Mouse (Mus musculus) heart, embryonic 13.5 days (tissue): Measurements from ENCODE around the gene Rab3c. TPM values are rescaled to one million over a fixed set of nuclear protein-coding genes. Genes with fewer than 3 reads are reported as not detected.
A peak's percentile ranks its signal among the peaks of the same experiment; 100 is the strongest.

Experiments used
- ATAC-seq: fragments of 200-750 bp; cut with Nextera tagmentation; 2 replicates; pipeline ENCODE4 v1.8.0; 2017; ENCODE audit warnings: moderate TSS enrichment; ENCODE audit not compliant: insufficient number of reproducible peaks, low FRiP score, low TSS enrichment; ENCODE audit errors: extremely low read depth
- H3K27ac ChIP-seq: fragments of 300-500 bp; sonication (generic); replicated peaks from 2 replicates; pipeline ENCODE4 v1.5.1; 2015; ENCODE audit warnings: moderate library complexity, mild to moderate bottlenecking, inconsistent platforms
- H3K27me3 ChIP-seq: fragments of 300-500 bp; sonication (generic); replicated peaks from 2 replicates; pipeline ENCODE4 v1.6.1; 2015; ENCODE audit warnings: mild to moderate bottlenecking, inconsistent platforms
- H3K36me3 ChIP-seq: fragments of 300-500 bp; sonication (generic); 2 replicates; pipeline ENCODE4 v1.6.1; 2015; ENCODE audit warnings: mild to moderate bottlenecking, inconsistent platforms
- H3K4me1 ChIP-seq: fragments of 300-500 bp; sonication (generic); 2 replicates; pipeline ENCODE4 v1.6.1; 2015; ENCODE audit warnings: inconsistent platforms
- H3K4me2 ChIP-seq: fragments of 300-500 bp; sonication (generic); 2 replicates; pipeline ENCODE4 v1.6.1; 2015; ENCODE audit warnings: inconsistent platforms, mild to moderate bottlenecking, moderate library complexity
- H3K4me3 ChIP-seq: fragments of 300-500 bp; sonication (generic); 2 replicates; pipeline ENCODE4 v1.5.1; 2015; ENCODE audit warnings: moderate library complexity, mild to moderate bottlenecking, inconsistent platforms
- H3K9ac ChIP-seq: fragments of 300-500 bp; sonication (generic); 2 replicates; pipeline ENCODE4 v1.6.1; 2015; ENCODE audit warnings: inconsistent platforms, mild to moderate bottlenecking, moderate library complexity
- H3K9me3 ChIP-seq: fragments of 300-500 bp; sonication (generic); 2 replicates; pipeline ENCODE4 v1.6.1; 2016; ENCODE audit warnings: inconsistent platforms
- WGBS: fragments of 180-500 bp; shearing (Covaris S2); methylation state at CpG from one replicate; pipeline ENCODE4 v1.1.7; 2015; ENCODE audit warnings: mixed read lengths; 5-methylcytosine and 5-hydroxymethylcytosine counted together
- polyA plus RNA-seq: library from polyadenylated mRNA; unstranded; fragments of >200 nt; fragmentation: Nextera tagmentation; extraction: Ambion mirVana; gene quantifications from 2 replicates; pipeline ENCODE4 v1.2.1, GENCODE M21; 2015

Gene Rab3c
- polyA plus RNA-seq, 1 experiment from 2014 or later = 0.41 TPM

DNA sequence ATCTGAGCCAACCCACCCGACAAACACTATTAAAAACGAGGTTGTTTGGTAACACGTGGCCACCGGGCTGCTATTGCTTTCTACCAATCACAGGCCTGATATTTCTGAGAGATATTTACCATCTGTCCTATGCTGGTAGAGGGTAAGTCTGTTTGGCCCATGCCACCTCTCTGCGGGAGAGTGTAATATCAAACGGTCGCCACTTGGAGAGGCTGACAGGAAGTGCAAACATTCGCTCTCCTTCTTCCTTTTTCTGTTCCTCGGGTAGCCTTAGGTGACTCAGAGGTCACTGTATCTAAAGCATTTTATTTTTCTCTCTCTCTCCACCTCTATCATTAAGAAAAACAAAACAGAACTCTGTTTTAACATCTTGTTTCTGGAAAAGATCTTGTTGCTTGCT lies 241.6 kb downstream of the Rab3c start:
- Histone ChIP-seq H3K27ac (no peak overlapping the region), H3K9me3 (no peaks in the 10 kb centered on the region), H3K36me3 (no peaks in the 10 kb centered on the region), H3K4me2 (no peak overlapping the region), H3K4me3 (no peak overlapping the region), H3K4me1 (peaks cover 7% of the 10 kb centered on the region), H3K9ac (no peak overlapping the region), H3K27me3 (no peaks in the 10 kb centered on the region)
- no peak for ATAC-seq
- 65% methylated on average over 9 of the region's 9 CpGs for WGBS

DNA sequence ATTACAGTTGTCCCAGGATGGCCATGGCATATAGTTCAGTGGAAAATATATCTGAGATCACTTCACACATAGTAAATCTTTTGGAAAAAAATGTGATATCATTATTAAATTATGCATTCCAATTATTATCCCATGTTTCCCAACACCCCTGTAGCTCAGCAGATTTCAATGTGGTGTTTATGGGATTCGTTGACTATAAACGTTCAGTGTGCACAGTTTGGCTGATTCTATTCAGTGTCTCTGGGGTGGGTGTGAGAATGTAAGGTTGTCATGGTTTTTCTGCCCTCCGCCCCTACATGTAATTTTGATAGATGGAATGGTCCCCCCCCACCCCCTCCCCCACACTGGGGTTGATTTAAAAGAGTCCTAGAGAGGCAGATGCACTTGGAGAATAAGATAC lies 242.3 kb downstream of the Rab3c start:
- 84% methylated on average over 3 of the region's 3 CpGs for WGBS

DNA sequence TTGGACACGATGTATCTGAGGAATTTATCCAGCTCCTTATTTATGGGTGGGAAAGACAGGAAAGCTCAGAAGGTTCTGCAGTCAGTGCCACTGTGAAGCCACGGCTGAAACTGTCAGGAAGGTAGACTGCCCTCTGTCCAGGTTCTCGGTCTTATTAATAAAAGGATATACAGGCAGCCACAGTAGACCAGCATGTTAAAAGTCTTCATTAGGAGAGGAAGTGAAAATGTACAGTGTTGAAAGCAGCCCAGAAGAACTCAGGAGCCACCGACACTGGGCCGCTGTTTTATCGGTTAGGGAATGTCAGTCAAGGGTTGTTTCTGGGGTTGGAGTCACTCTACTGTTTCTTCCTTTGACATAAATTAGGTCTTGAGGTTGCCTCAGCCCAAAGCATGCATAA lies 245.9 kb downstream of the Rab3c start:
- H3K36me3 ChIP-seq = no peaks in the 10 kb centered on the region
- no peak for ATAC-seq
- H3K4me1 ChIP-seq = peaks cover 3% of the 10 kb centered on the region; the same call in 1 of the 2 replicates
- no peaks in the 10 kb centered on the region for H3K9me3 ChIP-seq
- no peak overlapping the region for H3K4me2 ChIP-seq
- no peak overlapping the region for H3K27ac ChIP-seq
- 62% methylated on average over 6 of the region's 6 CpGs for WGBS
- no peak overlapping the region for H3K4me3 ChIP-seq
- H3K9ac ChIP-seq = no peak overlapping the region
- H3K27me3 ChIP-seq = no peaks in the 10 kb centered on the region

More for the DNA sequence above, 242.3 kb downstream of the Rab3c start:
- Histone ChIP-seq H3K9me3 (no peaks in the 10 kb centered on the region), H3K9ac (no peak overlapping the region), H3K27ac (no peak overlapping the region), H3K4me1 (peaks cover 7% of the 10 kb centered on the region), H3K36me3 (no peaks in the 10 kb centered on the region), H3K4me2 (no peak overlapping the region), H3K27me3 (no peaks in the 10 kb centered on the region), H3K4me3 (no peak overlapping the region)
- ATAC-seq = no peak

DNA sequence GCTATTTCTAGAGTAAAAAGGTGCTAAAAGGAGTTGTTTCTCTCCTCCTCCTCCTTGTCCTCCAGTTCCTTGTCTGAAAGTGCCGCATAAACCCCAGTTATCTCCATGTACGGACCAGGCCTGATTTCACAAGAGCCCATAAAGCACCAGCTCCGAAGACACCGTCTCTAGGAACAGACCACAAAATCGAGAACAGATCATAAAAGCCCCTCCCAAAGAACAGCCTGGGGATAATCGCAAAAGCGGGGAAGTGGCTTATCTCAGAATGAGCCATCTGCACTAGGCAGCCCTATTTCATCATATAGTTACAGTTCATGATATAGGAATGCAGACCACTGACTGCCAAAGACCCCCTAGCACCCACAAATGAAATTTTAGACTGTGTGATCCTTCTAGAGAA lies 246.8 kb downstream of the Rab3c start:
- Histone ChIP-seq H3K4me1 (no peaks in the 10 kb centered on the region), H3K4me3 (no peak overlapping the region), H3K27ac (no peak overlapping the region), H3K9ac (no peak overlapping the region), H3K36me3 (no peaks in the 10 kb centered on the region), H3K27me3 (no peaks in the 10 kb centered on the region), H3K4me2 (no peak overlapping the region), H3K9me3 (no peaks in the 10 kb centered on the region)
- no peak for ATAC-seq
- WGBS = 62% methylated on average over 7 of the region's 7 CpGs

DNA sequence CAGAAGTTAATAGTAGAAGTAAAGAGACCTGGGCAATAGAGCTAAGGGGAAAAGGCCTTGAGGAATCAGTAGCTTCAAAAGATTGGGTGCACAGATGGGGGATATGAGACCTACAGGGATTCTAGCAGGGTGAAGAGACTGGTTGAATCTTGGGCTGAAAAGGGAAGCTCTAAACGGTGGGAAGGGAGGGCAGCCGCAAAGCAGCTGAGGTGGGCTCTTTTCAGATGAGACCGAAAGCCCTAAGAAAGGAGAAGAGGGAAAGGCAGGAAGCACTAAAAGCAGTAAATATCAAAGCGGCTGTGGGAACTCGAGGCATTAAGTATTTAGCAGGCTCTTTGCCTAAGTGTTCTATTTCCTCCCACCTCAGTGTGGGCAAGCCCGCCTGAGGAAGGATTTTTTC lies 248.9 kb downstream of the Rab3c start:
- no peak overlapping the region for H3K9ac ChIP-seq
- no peaks in the 10 kb centered on the region for H3K9me3 ChIP-seq
- no peaks in the 10 kb centered on the region for H3K36me3 ChIP-seq
- no peak overlapping the region for H3K4me3 ChIP-seq
- 35% methylated on average over 6 of the region's 6 CpGs for WGBS
- no peak overlapping the region for H3K4me2 ChIP-seq
- no peak overlapping the region for H3K27ac ChIP-seq
- no peak for ATAC-seq
- no peaks in the 10 kb centered on the region for H3K27me3 ChIP-seq
- H3K4me1 ChIP-seq = no peaks in the 10 kb centered on the region

DNA sequence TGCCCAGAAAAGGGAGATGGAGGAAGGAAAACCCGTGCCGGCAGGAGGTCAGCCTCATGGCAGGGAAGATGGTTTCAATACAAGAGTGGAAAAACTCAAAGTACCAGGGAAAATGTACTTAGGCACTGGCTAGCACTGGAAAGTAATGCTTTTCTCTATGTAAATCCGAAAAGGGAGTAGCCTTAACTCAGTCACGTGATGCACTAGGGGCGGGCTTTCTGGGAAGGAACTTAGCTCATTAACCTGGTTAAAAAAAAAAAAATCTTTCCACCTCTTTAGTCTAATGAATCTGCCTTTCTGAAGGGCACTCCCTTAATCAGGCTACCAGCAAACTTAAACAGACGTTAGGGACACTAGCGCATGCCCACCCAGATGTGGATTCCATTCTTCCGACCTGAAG lies 249.7 kb downstream of the Rab3c start:
- ATAC-seq = no peak
- no peak overlapping the region for H3K4me3 ChIP-seq
- no peak overlapping the region for H3K27ac ChIP-seq
- no peaks in the 10 kb centered on the region for H3K27me3 ChIP-seq
- WGBS = 63% methylated on average over 8 of the region's 8 CpGs
- H3K36me3 ChIP-seq = no peaks in the 10 kb centered on the region
- H3K4me2 ChIP-seq = no peak overlapping the region
- H3K9ac ChIP-seq = no peak overlapping the region
- H3K9me3 ChIP-seq = no peaks in the 10 kb centered on the region
- no peaks in the 10 kb centered on the region for H3K4me1 ChIP-seq

DNA sequence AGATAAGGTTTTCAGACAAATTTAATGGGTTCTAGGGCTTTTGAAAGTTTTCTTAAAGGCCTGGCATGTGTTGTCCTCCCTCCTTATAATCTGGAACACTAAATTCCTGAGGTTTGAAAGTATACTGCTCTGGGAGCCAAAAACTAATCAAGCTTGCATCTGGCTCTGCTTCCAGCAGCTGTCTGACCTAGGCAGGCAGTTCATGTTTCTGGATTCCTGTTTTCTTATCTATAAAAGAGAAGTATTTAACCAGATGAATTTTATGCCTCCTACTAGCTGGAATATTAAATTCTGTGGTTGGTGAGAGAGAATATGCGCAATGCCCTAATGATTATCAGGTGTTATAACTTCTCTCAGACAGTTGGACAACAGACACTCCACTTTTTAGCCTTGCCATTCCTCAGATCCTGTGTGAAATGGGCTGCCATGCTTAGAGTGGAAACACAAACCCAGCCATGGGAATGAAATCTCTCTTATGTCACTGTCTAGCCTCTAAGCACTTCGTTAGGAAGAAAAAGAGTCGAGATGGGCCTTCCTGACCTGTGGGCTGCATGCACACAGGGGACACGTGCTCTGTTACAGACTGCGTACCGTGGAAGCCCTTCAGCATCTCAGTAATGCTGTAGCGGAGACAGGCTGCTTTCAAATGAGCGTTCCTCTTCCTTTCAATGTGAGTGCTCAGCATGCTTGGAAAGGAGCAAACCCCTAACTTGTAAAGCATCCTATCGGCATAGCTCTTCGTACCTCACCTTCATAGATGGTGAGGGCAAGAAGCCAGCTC lies 256.2 kb downstream of the Rab3c start:
- Histone ChIP-seq H3K9me3 (no peaks in the 10 kb centered on the region), H3K27ac (no peak overlapping the region), H3K9ac (no peak overlapping the region), H3K36me3 (no peaks in the 10 kb centered on the region), H3K4me2 (no peak overlapping the region), H3K4me3 (no peak overlapping the region), H3K27me3 (no peaks in the 10 kb centered on the region), H3K4me1 (peaks cover 4% of the 10 kb centered on the region)
- WGBS = 70% methylated on average over 10 of the region's 10 CpGs
- no peak for ATAC-seq

DNA sequence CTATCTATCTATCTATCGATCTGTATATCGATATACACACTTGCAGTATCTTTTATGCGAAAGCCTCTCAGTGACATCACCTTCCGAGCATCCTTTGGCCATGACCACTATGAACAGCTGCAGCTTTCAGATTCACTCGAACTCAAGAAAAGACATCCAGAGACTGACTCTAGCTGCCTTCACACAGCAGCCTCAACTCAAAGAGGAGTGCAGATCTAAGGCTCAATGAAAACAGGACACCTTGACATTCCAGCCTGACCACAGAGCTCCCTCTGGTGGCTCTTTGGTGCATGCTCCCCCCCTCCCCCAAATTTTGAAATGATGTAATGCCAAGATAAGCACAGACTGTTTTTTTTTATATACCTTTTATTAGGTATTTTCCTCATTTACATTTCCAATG lies 257.8 kb downstream of the Rab3c start:
- no peak for ATAC-seq
- Histone ChIP-seq H3K4me3 (no peak overlapping the region), H3K27ac (no peak overlapping the region), H3K9me3 (no peaks in the 10 kb centered on the region), H3K9ac (no peak overlapping the region), H3K36me3 (no peaks in the 10 kb centered on the region), H3K27me3 (no peaks in the 10 kb centered on the region), H3K4me1 (peaks cover 11% of the 10 kb centered on the region), H3K4me2 (no peak overlapping the region)
- WGBS = 78% methylated on average over 5 of the region's 5 CpGs

DNA sequence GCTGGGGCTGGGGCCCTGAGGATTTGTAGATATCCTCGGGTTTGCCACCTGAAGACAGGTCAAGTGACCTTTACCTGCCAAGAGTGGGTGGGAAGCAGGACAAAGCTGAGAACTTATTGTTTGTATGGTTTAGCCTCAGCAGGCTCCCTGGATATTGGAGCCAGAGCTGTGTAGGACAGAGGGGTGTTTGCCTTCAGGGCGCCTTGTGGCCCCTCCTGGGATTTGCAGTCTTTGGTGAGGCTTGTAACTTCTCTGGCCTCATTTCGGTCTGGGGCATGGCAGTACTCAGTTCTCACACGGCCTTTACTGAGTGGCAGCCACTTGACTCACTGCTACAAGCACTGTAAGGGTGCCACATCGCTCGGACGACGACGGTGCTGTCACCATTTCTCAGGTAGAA lies 261.0 kb downstream of the Rab3c start:
- Histone ChIP-seq H3K9me3 (no peaks in the 10 kb centered on the region), H3K4me2 (peak overlapping the region; percentile 81), H3K4me1 (peaks cover 11% of the 10 kb centered on the region), H3K27me3 (peaks cover 3% of the 10 kb centered on the region; the same call in 1 of the 2 replicates), H3K9ac (peak overlapping the region; percentile 69; the same call in 1 of the 2 replicates), H3K27ac (no peak overlapping the region), H3K36me3 (no peaks in the 10 kb centered on the region), H3K4me3 (peak overlapping the region; percentile 45)
- 31% methylated on average over 9 of the region's 9 CpGs for WGBS
- no peak for ATAC-seq

DNA sequence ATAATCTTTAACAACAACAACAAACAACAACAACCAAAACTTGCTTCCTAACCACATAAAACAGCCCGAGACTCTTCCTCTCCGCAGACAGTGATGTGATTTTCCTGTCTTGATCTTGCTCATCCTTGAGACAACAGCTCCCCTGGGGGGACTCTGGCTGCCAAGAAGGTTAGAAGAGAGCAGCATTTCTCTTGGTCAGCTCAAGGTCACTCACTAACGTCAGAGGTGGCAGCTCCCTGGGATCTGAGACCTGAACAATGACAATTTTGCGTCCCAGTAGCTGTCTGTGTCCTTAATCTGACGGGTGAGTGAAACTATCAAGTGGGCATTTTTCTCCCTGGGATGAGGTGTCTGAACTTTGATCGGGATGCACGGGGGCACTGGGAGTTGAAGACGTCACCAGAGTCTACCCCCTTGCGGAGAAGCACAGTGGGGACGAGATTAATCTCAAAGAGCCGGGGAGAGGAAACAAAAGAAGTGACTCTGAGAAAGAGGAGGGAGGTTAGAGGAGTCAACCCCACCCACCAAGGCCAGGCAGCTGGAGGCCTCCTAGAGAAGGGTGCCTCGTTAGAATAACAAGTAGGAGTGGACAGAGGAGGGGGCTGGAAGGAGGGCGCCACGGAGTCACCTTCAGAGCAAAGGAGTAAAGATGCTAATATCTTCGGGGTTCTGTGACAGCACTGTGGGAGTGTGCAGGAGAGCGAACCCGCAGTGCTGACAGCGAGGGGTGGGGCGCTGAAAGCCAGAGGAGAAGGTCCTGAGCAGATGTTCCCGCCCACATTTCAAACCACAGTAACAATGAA lies 261.7 kb downstream of the Rab3c start:
- Histone ChIP-seq H3K4me1 (peaks cover 11% of the 10 kb centered on the region), H3K9me3 (no peaks in the 10 kb centered on the region), H3K9ac (peak overlapping the region; percentile 69), H3K36me3 (no peaks in the 10 kb centered on the region), H3K27ac (no peak overlapping the region), H3K4me3 (peak overlapping the region; percentile 45), H3K27me3 (peaks cover 3% of the 10 kb centered on the region; the same call in 1 of the 2 replicates), H3K4me2 (peak overlapping the region; percentile 81)
- no peak for ATAC-seq
- 2% methylated on average over 20 of the region's 20 CpGs for WGBS

DNA sequence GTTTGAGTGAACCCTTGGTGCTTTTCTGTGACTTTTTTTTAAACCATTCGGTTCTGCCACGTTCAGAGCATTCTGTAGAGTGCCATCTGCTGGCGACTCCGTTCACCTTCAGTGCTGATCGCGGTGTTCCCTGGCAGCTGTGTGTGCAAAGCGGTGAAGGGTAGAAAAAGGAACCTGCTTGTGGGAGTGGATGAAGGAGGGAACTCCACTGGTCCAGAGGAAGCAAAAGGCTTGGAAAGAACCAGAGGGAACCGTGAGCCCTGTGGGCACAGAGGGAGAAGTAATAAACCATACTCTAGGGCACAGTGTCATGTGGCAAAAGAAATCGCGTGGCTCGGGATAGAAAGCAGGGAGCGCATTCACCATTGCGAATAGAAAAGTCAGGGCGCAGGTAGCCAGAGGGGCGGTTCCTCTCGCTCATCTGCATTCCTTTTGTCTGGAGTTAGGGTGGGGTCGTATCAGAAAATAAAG lies 262.3 kb downstream of the Rab3c start:
- peak overlapping the region; percentile 45 for H3K4me3 ChIP-seq
- no peak for ATAC-seq
- H3K9ac ChIP-seq = peak overlapping the region; percentile 69
- peaks cover 11% of the 10 kb centered on the region for H3K4me1 ChIP-seq
- WGBS = under 1% methylated on average over 17 of the region's 17 CpGs
- H3K4me2 ChIP-seq = peak overlapping the region; percentile 81
- peaks cover 3% of the 10 kb centered on the region; the same call in 1 of the 2 replicates for H3K27me3 ChIP-seq
- no peak overlapping the region for H3K27ac ChIP-seq
- H3K9me3 ChIP-seq = no peaks in the 10 kb centered on the region
- no peaks in the 10 kb centered on the region for H3K36me3 ChIP-seq
